Mouse (Mus musculus) cerebellum, postnatal 10 days (tissue): Measurements from ENCODE around the gene Scgb2b18.
"Not testable (repeated sequence)": the region's sequence is repeated elsewhere in the genome, so short reads cannot be mapped to it uniquely, and the experiment has no call there.

Experiments used
- DNase-seq, 2 experiments: peaks; one replicate each; pipeline ENCODE4 v3.0.0; 2021; ENCODE audit warnings: mixed read lengths in 2 of 2

The Scgb2b18 gene

GRCm38 (mm10) chr7:33173764-33174163 is at the start of gene Scgb2b18:
Gene Scgb2b18, minus strand, starts transcription at chr7:33173864.
- DNase-seq = not testable (repeated sequence)

DNA sequence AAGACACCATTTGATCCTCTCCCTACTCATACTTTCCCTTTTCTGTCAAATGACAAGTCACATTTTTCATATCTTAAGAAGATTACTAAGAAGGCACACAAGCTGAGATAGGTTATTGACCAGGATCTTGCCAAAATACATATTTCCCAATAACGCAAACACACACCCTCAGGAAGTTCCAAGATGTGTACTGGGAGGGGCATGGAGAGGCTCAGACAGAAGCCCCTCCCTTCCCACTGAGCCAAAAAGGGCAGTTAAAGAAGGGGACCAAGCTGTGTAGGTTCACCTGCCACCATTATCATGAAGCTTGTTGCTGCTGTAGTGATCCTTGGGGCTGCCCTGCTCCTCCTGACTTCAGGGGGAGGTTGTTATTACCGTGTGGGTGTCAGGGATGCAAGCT is 11.6 kb upstream of the Scgb2b18 start, which contains the start of gene Scgb1b18:
Scgb1b18 (plus strand) TSS at position 301 of the 400 bp plus-strand sequence.
- DNase-seq = not testable (repeated sequence)
